ENCODE assay signal across 13 mouse cellular contexts in the genomic region with DNA sequence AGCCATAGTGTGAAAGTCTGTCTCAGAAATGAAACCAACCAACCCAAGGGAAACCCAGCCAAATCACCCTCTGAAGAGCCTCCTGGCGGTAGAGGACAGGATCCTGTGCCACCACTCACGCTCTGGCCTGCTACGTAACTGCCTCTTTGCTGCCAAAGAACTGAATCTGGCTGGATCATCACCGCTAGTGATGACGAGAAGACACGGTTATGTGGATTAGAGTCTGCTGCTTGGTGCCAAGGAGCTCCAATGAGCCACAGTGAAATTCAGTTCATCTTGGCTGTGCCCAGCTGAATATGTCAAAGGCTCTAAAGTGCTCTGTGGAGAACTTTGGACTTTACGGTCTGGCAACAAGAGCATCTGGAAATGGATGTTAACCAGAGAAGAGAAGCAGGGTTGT.
DNase-seq lines count a peak whose midpoint lies in the region; ATAC-seq and TF ChIP-seq lines count a peak whose summit lies in the region.
"Had no signal": no experiment of that assay in that cellular context is flagged by ENCODE, and none has a peak within 500 bp of the region (broad histone marks: within the 10 kb centered on the region; RNA-seq: fewer than 3 reads in every experiment).

No protein-coding gene starts in this region.

- no peaks in the 10 kb centered on the region for H3K27me3 ChIP-seq in forebrain, embryonic 16.5 days (replicated peaks; ENCODE audit: control insufficient read depth, insufficient read depth, low read length)
- H3K27me3 ChIP-seq in forebrain, embryonic 14.5 days (replicated peaks; ENCODE audit: control insufficient read depth, insufficient read depth, low read length): no peaks in the 10 kb centered on the region
- no peaks in the 10 kb centered on the region for H3K27me3 ChIP-seq in kidney, adult 2 months (replicated peaks; ENCODE audit: control insufficient read depth, insufficient read depth, low read length)
- H3K27me3 ChIP-seq in kidney, embryonic 15.5 days: no peaks in the 10 kb centered on the region
- H3K27me3 ChIP-seq: embryonic facial prominence, embryonic 13.5 days; hindbrain, embryonic 13.5 days had no signal

- H3K9ac ChIP-seq in forebrain, embryonic 16.5 days (replicated peaks; ENCODE audit: low read depth, low read length): no peak overlapping the region
- no peak overlapping the region for H3K9ac ChIP-seq in forebrain, embryonic 14.5 days (ENCODE audit: low read length)
- no peak overlapping the region for H3K9ac ChIP-seq in kidney, embryonic 15.5 days
- H3K9ac ChIP-seq: embryonic facial prominence, embryonic 13.5 days; hindbrain, embryonic 13.5 days; liver, postnatal 0 days had no signal

- H3K36me3 ChIP-seq in forebrain, embryonic 16.5 days (ENCODE audit: control insufficient read depth, insufficient read depth): no peaks in the 10 kb centered on the region
- no peaks in the 10 kb centered on the region for H3K36me3 ChIP-seq in forebrain, embryonic 14.5 days (ENCODE audit: control insufficient read depth, insufficient read depth, low read length)
- no peaks in the 10 kb centered on the region for H3K36me3 ChIP-seq in kidney, adult 2 months (ENCODE audit: control insufficient read depth, insufficient read depth, low read length)
- H3K36me3 ChIP-seq in kidney, embryonic 15.5 days: no peaks in the 10 kb centered on the region; the same call in 1 of the 2 replicates
- H3K36me3 ChIP-seq: G1E; hindbrain, embryonic 13.5 days had no signal

- H3K4me3 ChIP-seq in forebrain, embryonic 16.5 days (replicated peaks; ENCODE audit: low read length): no peak overlapping the region
- no peak overlapping the region for H3K4me3 ChIP-seq in forebrain, embryonic 14.5 days (ENCODE audit: low read depth, low read length)
- no peak overlapping the region for H3K4me3 ChIP-seq in kidney, adult 2 months (ENCODE audit: insufficient read depth, low read depth, low read length)
- no peak overlapping the region for H3K4me3 ChIP-seq in kidney, embryonic 15.5 days (replicated peaks)
- H3K4me3 ChIP-seq: embryonic facial prominence, embryonic 13.5 days; hindbrain, embryonic 13.5 days had no signal

- no peak for TF ChIP-seq POLR2A in kidney, adult 2 months (IDR thresholded peaks at IDR 0.05; ENCODE audit: low read depth, low read length)

- H3K27ac ChIP-seq in forebrain, embryonic 16.5 days (ENCODE audit: low read length): no peak overlapping the region
- H3K27ac ChIP-seq in forebrain, embryonic 14.5 days (ENCODE audit: low read depth, low read length): no peak overlapping the region
- peak overlapping the region; percentile 24 for H3K27ac ChIP-seq in kidney, adult 2 months (ENCODE audit: insufficient read depth, low read depth, low read length)
- H3K27ac ChIP-seq in kidney, embryonic 15.5 days: no peak overlapping the region
- H3K27ac ChIP-seq: embryonic facial prominence, embryonic 13.5 days; hindbrain, embryonic 13.5 days had no signal

- WGBS in forebrain, embryonic 16.5 days: 84% methylated on average over 7 of the region's 7 CpGs
- WGBS in forebrain, embryonic 14.5 days: 91% methylated on average over 7 of the region's 7 CpGs
- 62% methylated on average over 7 of the region's 7 CpGs for WGBS in kidney, adult 2 months
- 96% methylated on average over 7 of the region's 7 CpGs for WGBS in kidney, embryonic 15.5 days

- ATAC-seq in forebrain, embryonic 16.5 days: 0 out of 2 replicates have a peak, but pooled peaks have one; percentile 26
- no peak for ATAC-seq in forebrain, embryonic 14.5 days
- ATAC-seq in kidney, embryonic 15.5 days (replicated peaks; ENCODE audit: low FRiP score): no peak
- ATAC-seq: liver, postnatal 0 days had no signal

- no peak overlapping the region for H3K4me2 ChIP-seq in forebrain, embryonic 16.5 days (ENCODE audit: low read length)
- H3K4me2 ChIP-seq in forebrain, embryonic 14.5 days (ENCODE audit: low read length): no peak overlapping the region
- H3K4me2 ChIP-seq in kidney, embryonic 15.5 days: no peak overlapping the region
- H3K4me2 ChIP-seq: embryonic facial prominence, embryonic 13.5 days; hindbrain, embryonic 13.5 days had no signal

- no peaks in the 10 kb centered on the region for H3K4me1 ChIP-seq in forebrain, embryonic 16.5 days (replicated peaks; ENCODE audit: control insufficient read depth, insufficient read depth, low read length)
- H3K4me1 ChIP-seq in forebrain, embryonic 14.5 days (ENCODE audit: control insufficient read depth, insufficient read depth, low read length): no peaks in the 10 kb centered on the region
- H3K4me1 ChIP-seq in kidney, adult 2 months (ENCODE audit: control insufficient read depth, insufficient read depth, low read length): peaks cover 14% of the 10 kb centered on the region; the same call in 1 of the 2 replicates
- H3K4me1 ChIP-seq in kidney, embryonic 15.5 days: 0 out of 2 replicates have a peak, but pooled peaks cover 5% of the 10 kb centered on the region
- H3K4me1 ChIP-seq: embryonic facial prominence, embryonic 13.5 days; hindbrain, embryonic 13.5 days had no signal

- no peaks in the 10 kb centered on the region for H3K9me3 ChIP-seq in forebrain, embryonic 16.5 days (ENCODE audit: control insufficient read depth, low read length)
- H3K9me3 ChIP-seq in forebrain, embryonic 14.5 days (replicated peaks; ENCODE audit: control insufficient read depth, low read length): no peaks in the 10 kb centered on the region
- H3K9me3 ChIP-seq in kidney, embryonic 15.5 days (replicated peaks): no peaks in the 10 kb centered on the region
- H3K9me3 ChIP-seq: embryonic facial prominence, embryonic 13.5 days; G1E; hindbrain, embryonic 13.5 days had no signal

- peak; percentile 51 for TF ChIP-seq CTCF in kidney, adult 2 months (conservative IDR thresholded peaks at IDR 0.05; ENCODE audit: insufficient read depth, insufficient read length, low read depth, low read length)

- no peak for DNase-seq in forebrain, embryonic 14.5 days (ENCODE audit: low spot score)
- DNase-seq in kidney, adult 2 months: peak; percentile 88
- peak; percentile 3 for DNase-seq in adipocyte (ENCODE audit: low spot score)
- DNase-seq in gastrocnemius, postnatal 25 days: peak; percentile 22
- DNase-seq in urinary bladder, postnatal 25 days (ENCODE audit: low spot score): no peak
- DNase-seq: cerebellum, postnatal 36 days; liver, postnatal 0 days; right cerebral cortex, postnatal 14 days had no signal

Comparison
In these comparisons a context has a peak if more than half of its experiments do, and no peak if none do; other contexts are left out.
1. DNase-seq: peak in kidney, adult 2 months (single experiment), adipocyte (single experiment) and gastrocnemius, postnatal 25 days (single experiment); none in forebrain, embryonic 14.5 days (single experiment) and urinary bladder, postnatal 25 days (single experiment).